Mouse (Mus musculus) hindbrain, embryonic 13.5 days (tissue): ENCODE results near the gene Grwd1. TPM values are rescaled to one million over a fixed set of nuclear protein-coding genes. Genes with fewer than 3 reads are reported as not detected.

Experiments
- ATAC-seq: fragments of 200-750 bp; cut with Nextera tagmentation; 2 replicates; pipeline ENCODE4 v1.8.0; 2017; ENCODE audit warnings: moderate TSS enrichment; ENCODE audit not compliant: low FRiP score
- H3K27ac ChIP-seq: fragments of 300-500 bp; sonication (generic); 2 replicates; pipeline ENCODE4 v1.5.1; 2015; ENCODE audit warnings: inconsistent platforms, mild to moderate bottlenecking, moderate library complexity
- H3K27me3 ChIP-seq: fragments of 300-500 bp; sonication (generic); 2 replicates; pipeline ENCODE4 v1.6.1; 2015; ENCODE audit warnings: mild to moderate bottlenecking, inconsistent platforms
- H3K36me3 ChIP-seq: fragments of 300-500 bp; sonication (generic); 2 replicates; pipeline ENCODE4 v1.6.1; 2015; ENCODE audit warnings: mild to moderate bottlenecking, inconsistent platforms
- H3K4me1 ChIP-seq: fragments of 300-500 bp; sonication (generic); replicated peaks from 2 replicates; pipeline ENCODE4 v1.6.1; 2015; ENCODE audit warnings: inconsistent platforms
- H3K4me2 ChIP-seq: fragments of 300-500 bp; sonication (generic); 2 replicates; pipeline ENCODE4 v1.6.1; 2015; ENCODE audit warnings: inconsistent platforms, mild to moderate bottlenecking, moderate library complexity
- H3K4me3 ChIP-seq: fragments of 300-500 bp; sonication (generic); 2 replicates; pipeline ENCODE4 v1.5.1; 2015; ENCODE audit warnings: mild to moderate bottlenecking, inconsistent platforms
- H3K9ac ChIP-seq: fragments of 300-500 bp; sonication (generic); 2 replicates; pipeline ENCODE4 v1.6.1; 2015; ENCODE audit warnings: mild to moderate bottlenecking, inconsistent platforms
- H3K9me3 ChIP-seq: fragments of 300-500 bp; sonication (generic); 2 replicates; pipeline ENCODE4 v1.6.1; 2016; ENCODE audit warnings: inconsistent platforms
- WGBS: fragments of 180-500 bp; shearing (Covaris S2); methylation state at CpG from one replicate; pipeline ENCODE4 v1.1.7; 2015; 5-methylcytosine and 5-hydroxymethylcytosine counted together
- polyA plus RNA-seq: library from polyadenylated mRNA; unstranded; fragments of >200 nt; fragmentation: Nextera tagmentation; extraction: Ambion mirVana; gene quantifications from 2 replicates; pipeline ENCODE4 v1.2.1, GENCODE M21; 2015

The Grwd1 gene
- polyA plus RNA-seq, 1 experiment from 2014 or later = 37.5 TPM

- Histone ChIP-seq H3K4me3 (peak overlapping the region; percentile 78), H3K36me3 (peaks cover 50% of the 10 kb centered on the region)
- no peak for ATAC-seq
Observed at GRCm38 (mm10) chr7:45812921-45813320, 17.8 kb downstream of the Grwd1 start.

DNA sequence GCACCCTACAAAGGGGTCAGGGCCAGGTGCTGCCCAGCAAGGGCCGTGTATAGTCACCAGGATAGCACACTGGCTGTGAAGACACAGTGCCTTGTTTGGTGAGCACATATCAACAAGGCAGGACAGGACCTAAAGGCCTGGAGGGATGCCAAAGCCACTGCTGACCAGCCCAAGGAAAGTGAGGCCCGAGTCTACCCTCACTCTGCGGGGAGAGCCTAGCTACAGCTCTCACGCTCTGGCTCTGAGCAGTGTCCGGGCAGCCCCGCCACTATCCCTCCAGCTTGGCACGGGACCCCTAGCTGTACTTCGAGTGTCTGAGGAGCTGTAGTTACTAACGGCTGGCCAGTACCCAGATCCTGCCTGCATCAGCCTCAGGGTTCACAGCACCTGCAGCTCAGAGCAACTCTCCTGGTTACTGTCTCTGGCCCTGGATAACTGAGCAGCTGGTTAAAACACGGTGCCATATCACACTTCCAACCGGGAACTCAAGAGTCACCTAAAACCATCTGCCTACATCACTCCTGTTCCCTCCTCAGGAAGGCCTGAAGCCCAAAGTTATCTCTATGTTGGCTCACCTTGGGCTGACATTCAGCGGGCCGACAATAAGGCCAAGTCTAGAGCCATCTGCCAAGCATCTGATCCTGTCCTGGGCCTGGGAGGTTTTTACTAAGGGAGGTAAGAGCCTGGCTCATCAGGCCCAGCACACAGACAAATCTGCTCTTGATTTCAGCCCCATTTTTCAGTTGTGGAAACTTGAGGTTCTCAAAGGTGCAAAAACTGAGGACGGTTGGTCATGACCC is 21.3 kb downstream of the Grwd1 start:
- Histone ChIP-seq H3K27me3 (no peaks in the 10 kb centered on the region), H3K4me1 (peaks cover 48% of the 10 kb centered on the region), H3K27ac (peak overlapping the region; percentile 5; the same call in 1 of the 2 replicates), H3K4me3 (no peak overlapping the region), H3K36me3 (peaks cover 77% of the 10 kb centered on the region), H3K9ac (peak overlapping the region; percentile 56; the same call in 1 of the 2 replicates), H3K4me2 (no peak overlapping the region), H3K9me3 (no peaks in the 10 kb centered on the region)
- WGBS = 90% methylated on average over 14 of the region's 14 CpGs
- no peak for ATAC-seq

More at GRCm38 (mm10) chr7:45812921-45813320, 17.8 kb downstream of the Grwd1 start:
- no peaks in the 10 kb centered on the region for H3K9me3 ChIP-seq
- peak overlapping the region; percentile 99 for H3K9ac ChIP-seq
- no peaks in the 10 kb centered on the region for H3K27me3 ChIP-seq
- peak overlapping the region; percentile 100 for H3K27ac ChIP-seq
- WGBS = 89% methylated on average over 8 of the region's 8 CpGs
- peaks cover 47% of the 10 kb centered on the region for H3K4me1 ChIP-seq
- peak overlapping the region; percentile 85 for H3K4me2 ChIP-seq

DNA sequence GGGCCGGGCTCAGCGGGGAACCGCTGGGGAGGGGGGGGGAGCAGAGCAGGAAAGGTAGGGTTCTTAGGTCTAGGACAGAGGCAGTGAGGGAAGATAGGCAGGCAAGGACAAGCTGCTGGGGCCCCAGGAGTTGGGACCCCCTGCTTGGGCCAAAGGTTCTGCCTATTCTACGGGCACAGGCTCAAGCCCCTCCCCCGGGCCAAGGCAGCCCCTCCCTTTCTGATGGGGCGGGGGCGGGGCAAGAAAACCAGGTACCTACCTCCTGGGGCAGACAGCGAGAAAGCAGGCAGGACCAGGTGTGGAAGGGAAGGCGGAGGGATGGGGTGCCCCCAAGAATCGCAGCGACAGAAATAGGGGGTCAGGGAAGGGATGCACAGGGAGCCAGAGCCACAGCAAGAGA is 22.3 kb downstream of the Grwd1 start:
- Histone ChIP-seq H3K4me2 (no peak overlapping the region), H3K4me3 (no peak overlapping the region), H3K9ac (0 out of 2 replicates have a peak overlapping the region, but pooled peaks have one; percentile 24), H3K9me3 (no peaks in the 10 kb centered on the region), H3K27ac (peak overlapping the region; percentile 78; the same call in 1 of the 2 replicates), H3K27me3 (no peaks in the 10 kb centered on the region), H3K36me3 (peaks cover 87% of the 10 kb centered on the region), H3K4me1 (peaks cover 48% of the 10 kb centered on the region)
- ATAC-seq = no peak
- 45% methylated on average over 9 of the region's 11 CpGs for WGBS

DNA sequence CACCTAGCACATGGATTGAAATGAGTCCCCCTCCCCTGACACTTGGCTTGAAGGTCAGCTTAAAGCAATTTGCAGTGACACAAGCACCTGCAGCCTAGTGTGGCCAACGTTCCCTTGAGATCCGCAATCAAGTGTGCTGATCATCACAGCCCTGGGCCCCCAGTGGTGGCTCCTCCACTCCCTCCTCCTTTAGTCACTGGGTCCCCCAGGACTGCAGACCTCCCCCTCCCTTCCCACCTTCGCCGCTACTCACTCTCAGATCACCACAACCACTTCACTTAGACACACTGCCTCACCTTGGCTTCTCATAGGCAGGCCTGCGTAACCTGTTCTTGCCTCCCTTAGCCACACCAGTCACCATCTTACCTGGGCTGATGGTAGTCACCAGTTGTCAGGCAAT is 24.8 kb downstream of the Grwd1 start:
- 67% methylated on average over 5 of the region's 5 CpGs for WGBS
- H3K4me2 ChIP-seq = no peak overlapping the region
- H3K27me3 ChIP-seq = no peaks in the 10 kb centered on the region
- no peak overlapping the region for H3K4me3 ChIP-seq
- no peak for ATAC-seq
- no peaks in the 10 kb centered on the region for H3K9me3 ChIP-seq
- peaks cover 92% of the 10 kb centered on the region for H3K36me3 ChIP-seq
- peaks cover 29% of the 10 kb centered on the region for H3K4me1 ChIP-seq
- H3K9ac ChIP-seq = 0 out of 2 replicates have a peak overlapping the region, but pooled peaks have one; percentile 24
- H3K27ac ChIP-seq = peak overlapping the region; percentile 78

DNA sequence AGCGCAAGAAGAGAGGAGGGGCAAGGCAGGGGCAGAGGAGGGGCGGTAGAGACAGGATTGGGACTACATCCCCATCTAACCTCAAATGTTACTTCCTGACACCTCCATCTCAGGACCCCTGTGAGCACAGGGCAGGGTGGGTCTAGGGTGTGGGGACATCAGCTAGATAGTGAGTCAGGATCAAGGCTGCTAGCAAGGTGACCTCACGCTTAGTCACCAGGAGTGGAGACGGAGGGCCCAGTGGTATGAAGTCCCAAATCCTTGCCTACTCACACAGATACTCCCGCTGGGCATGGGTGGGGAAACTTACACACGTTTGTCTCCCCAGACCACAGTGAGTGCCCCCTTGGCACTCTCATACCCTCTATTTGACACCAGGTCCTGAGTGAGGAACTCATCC is 28.2 kb downstream of the Grwd1 start:
- Histone ChIP-seq H3K27ac (no peak overlapping the region), H3K4me1 (peaks cover 35% of the 10 kb centered on the region), H3K36me3 (peaks cover 86% of the 10 kb centered on the region), H3K4me3 (no peak overlapping the region), H3K9ac (no peak overlapping the region), H3K9me3 (no peaks in the 10 kb centered on the region), H3K4me2 (no peak overlapping the region), H3K27me3 (peaks cover 14% of the 10 kb centered on the region)
- ATAC-seq = no peak
- 90% methylated on average over 6 of the region's 6 CpGs for WGBS

DNA sequence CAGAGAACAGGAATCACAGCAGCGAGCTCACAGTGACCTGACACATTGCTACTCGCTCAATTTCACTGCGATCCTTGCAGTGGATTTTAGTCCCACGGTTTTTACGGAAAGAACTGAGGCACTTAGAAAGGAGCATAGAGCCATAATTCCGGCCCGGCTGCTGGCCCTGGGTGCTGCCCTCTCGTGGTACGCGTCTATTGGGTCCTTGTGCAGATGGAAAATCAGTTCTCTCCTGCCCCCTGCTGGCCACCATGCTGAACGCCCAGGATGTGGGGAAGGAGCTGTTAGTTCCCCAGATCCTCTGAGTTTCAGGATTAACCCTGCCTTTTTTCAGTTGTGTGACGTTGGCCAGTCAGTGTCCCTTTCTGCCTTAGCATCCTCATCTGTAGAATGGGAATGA is 29.4 kb downstream of the Grwd1 start:
- Histone ChIP-seq H3K36me3 (peaks cover 83% of the 10 kb centered on the region), H3K9ac (no peak overlapping the region), H3K9me3 (no peaks in the 10 kb centered on the region), H3K4me1 (peaks cover 38% of the 10 kb centered on the region), H3K27me3 (peaks cover 26% of the 10 kb centered on the region), H3K27ac (peak overlapping the region; percentile 66), H3K4me2 (no peak overlapping the region), H3K4me3 (no peak overlapping the region)
- 5% methylated on average over 12 of the region's 12 CpGs for WGBS
- peak; percentile 49; the same call in 1 of the 2 replicates for ATAC-seq

- 22% methylated on average over 23 of the region's 25 CpGs for WGBS
- H3K9me3 ChIP-seq = no peaks in the 10 kb centered on the region
- no peak overlapping the region for H3K9ac ChIP-seq
- peak overlapping the region; percentile 66; the same call in 1 of the 2 replicates for H3K27ac ChIP-seq
- H3K4me2 ChIP-seq = no peak overlapping the region
- peaks cover 32% of the 10 kb centered on the region for H3K4me1 ChIP-seq
- H3K27me3 ChIP-seq = peaks cover 32% of the 10 kb centered on the region
- peaks cover 83% of the 10 kb centered on the region for H3K36me3 ChIP-seq
- no peak overlapping the region for H3K4me3 ChIP-seq
- no peak for ATAC-seq
Observed at GRCm38 (mm10) chr7:45800546-45801204, 30.1 kb downstream of the Grwd1 start.

- peaks cover 39% of the 10 kb centered on the region for H3K27me3 ChIP-seq
- no peak overlapping the region for H3K9ac ChIP-seq
- H3K4me1 ChIP-seq = peaks cover 32% of the 10 kb centered on the region
- 44% methylated on average over 7 of the region's 7 CpGs for WGBS
- no peaks in the 10 kb centered on the region for H3K9me3 ChIP-seq
- ATAC-seq = no peak
- peaks cover 89% of the 10 kb centered on the region for H3K36me3 ChIP-seq
- no peak overlapping the region for H3K4me2 ChIP-seq
- H3K4me3 ChIP-seq = no peak overlapping the region
- H3K27ac ChIP-seq = no peak overlapping the region
Observed at GRCm38 (mm10) chr7:45800001-45800400, 30.7 kb downstream of the Grwd1 start.

- Histone ChIP-seq H3K9me3 (no peaks in the 10 kb centered on the region), H3K36me3 (peaks cover 90% of the 10 kb centered on the region), H3K27me3 (peaks cover 50% of the 10 kb centered on the region), H3K4me1 (peaks cover 29% of the 10 kb centered on the region), H3K27ac (no peak overlapping the region), H3K4me2 (peak overlapping the region; percentile 54), H3K9ac (no peak overlapping the region), H3K4me3 (no peak overlapping the region)
- WGBS = 54% methylated on average over 7 of the region's 7 CpGs
- ATAC-seq = no peak
Observed at GRCm38 (mm10) chr7:45798931-45799330, 31.8 kb downstream of the Grwd1 start.

DNA sequence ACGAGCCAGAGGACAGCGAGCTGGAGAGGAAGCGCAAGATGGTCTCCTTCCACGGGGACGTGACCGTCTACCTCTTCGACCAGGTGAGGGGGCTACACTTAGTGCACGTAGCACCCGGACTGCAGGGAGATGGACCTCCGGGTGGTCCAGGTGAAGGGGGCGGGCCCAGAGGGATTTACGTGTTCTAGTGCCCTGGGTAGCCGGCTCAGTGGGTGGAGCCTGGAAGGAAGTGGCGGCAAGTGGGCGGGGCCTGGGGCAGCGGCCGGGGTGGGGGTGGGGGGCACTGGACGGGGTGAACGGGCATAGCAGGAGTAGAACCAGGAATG is 32.3 kb downstream of the Grwd1 start:
- Histone ChIP-seq H3K4me2 (peak overlapping the region; percentile 54), H3K9ac (peak overlapping the region; percentile 71), H3K4me1 (peaks cover 29% of the 10 kb centered on the region), H3K4me3 (peak overlapping the region; percentile 34), H3K27me3 (peaks cover 54% of the 10 kb centered on the region), H3K9me3 (no peaks in the 10 kb centered on the region), H3K36me3 (peaks cover 90% of the 10 kb centered on the region), H3K27ac (no peak overlapping the region)
- 5% methylated on average over 19 of the region's 19 CpGs for WGBS
- ATAC-seq = no peak

- Histone ChIP-seq H3K4me3 (peak overlapping the region; percentile 34), H3K9ac (peak overlapping the region; percentile 71), H3K27ac (no peak overlapping the region), H3K36me3 (peaks cover 90% of the 10 kb centered on the region), H3K4me1 (peaks cover 29% of the 10 kb centered on the region), H3K27me3 (peaks cover 58% of the 10 kb centered on the region), H3K4me2 (peak overlapping the region; percentile 54), H3K9me3 (no peaks in the 10 kb centered on the region)
- ATAC-seq = no peak
- 2% methylated on average over 60 of the region's 60 CpGs for WGBS
Observed at GRCm38 (mm10) chr7:45797661-45798510, 32.9 kb downstream of the Grwd1 start.

- no peak overlapping the region for H3K27ac ChIP-seq
- H3K4me1 ChIP-seq = peaks cover 29% of the 10 kb centered on the region
- WGBS = 43% methylated on average over 6 of the region's 6 CpGs
- peaks cover 90% of the 10 kb centered on the region for H3K36me3 ChIP-seq
- ATAC-seq = no peak
- peaks cover 64% of the 10 kb centered on the region for H3K27me3 ChIP-seq
- no peaks in the 10 kb centered on the region for H3K9me3 ChIP-seq
- 0 out of 2 replicates have a peak overlapping the region, but pooled peaks have one; percentile 34 for H3K4me3 ChIP-seq
- peak overlapping the region; percentile 71 for H3K9ac ChIP-seq
- H3K4me2 ChIP-seq = peak overlapping the region; percentile 54
Observed at GRCm38 (mm10) chr7:45796950-45797349, 33.8 kb downstream of the Grwd1 start.
